Mouse (Mus musculus) heart, embryonic 14.5 days (tissue): Measurements from ENCODE around the gene Ptpn4. TPM values are rescaled to one million over a fixed set of nuclear protein-coding genes. Genes with fewer than 3 reads are reported as not detected.

ENCODE experiments used
- ATAC-seq: fragments of 200-750 bp; cut with Nextera tagmentation; 2 replicates; pipeline ENCODE4 v1.8.0; 2017; ENCODE audit warnings: low read depth, moderate TSS enrichment; ENCODE audit not compliant: insufficient number of reproducible peaks, insufficient read depth, low FRiP score
- H3K27ac ChIP-seq, 2 experiments: fragments of 200-500 bp in 1 of 2; fragments of 300-500 bp in 1 of 2; sonication (generic) in 1 of 2; replicated peaks in 1 of 2; 2 replicates each; pipeline ENCODE4 v1.5.1; 2012 to 2014; ENCODE audit warnings: low read depth in 2 of 2, low read length in 2 of 2, control low read depth in 1 of 2, mild to moderate bottlenecking in 1 of 2, mixed read lengths in 1 of 2; ENCODE audit not compliant: control insufficient read depth in 1 of 2, insufficient read depth in 1 of 2
- H3K27me3 ChIP-seq: fragments of 300-500 bp; sonication (generic); 2 replicates; pipeline ENCODE4 v1.6.1; 2014; ENCODE audit warnings: mild to moderate bottlenecking, low read length, control low read depth; ENCODE audit not compliant: control insufficient read depth, insufficient read depth
- H3K36me3 ChIP-seq: fragments of 300-500 bp; sonication (generic); 2 replicates; pipeline ENCODE4 v1.6.1; 2014; ENCODE audit warnings: mild to moderate bottlenecking, control low read depth, low read length, mixed read lengths; ENCODE audit not compliant: control insufficient read depth, insufficient read depth
- H3K4me1 ChIP-seq, 2 experiments: fragments of 200-500 bp in 1 of 2; fragments of 300-500 bp in 1 of 2; sonication (generic) in 1 of 2; 2 replicates each; pipeline ENCODE4 v1.6.1; 2012 to 2014; ENCODE audit warnings: low read length in 2 of 2, control low read depth in 1 of 2, mixed read lengths in 1 of 2; ENCODE audit not compliant: control insufficient read depth in 2 of 2, insufficient read depth in 2 of 2
- H3K4me2 ChIP-seq: fragments of 300-500 bp; sonication (generic); 2 replicates; pipeline ENCODE4 v1.6.1; 2014; ENCODE audit warnings: mild to moderate bottlenecking, low read length
- H3K4me3 ChIP-seq, 2 experiments: fragments of 200-500 bp in 1 of 2; fragments of 300-500 bp in 1 of 2; sonication (generic) in 1 of 2; 2 replicates each; pipeline ENCODE4 v1.5.1; 2012 to 2014; ENCODE audit warnings: low read length in 2 of 2, mild to moderate bottlenecking in 2 of 2, control low read depth in 1 of 2, low read depth in 1 of 2, moderate library complexity in 1 of 2; ENCODE audit not compliant: control insufficient read depth in 1 of 2, insufficient read depth in 1 of 2
- H3K9ac ChIP-seq: fragments of 300-500 bp; sonication (generic); 2 replicates; pipeline ENCODE4 v1.6.1; 2014; ENCODE audit warnings: mild to moderate bottlenecking, low read length
- H3K9me3 ChIP-seq: fragments of 300-500 bp; sonication (generic); 2 replicates; pipeline ENCODE4 v1.6.1; 2016; ENCODE audit warnings: low read length, control low read depth; ENCODE audit not compliant: control insufficient read depth
- WGBS: fragments of 180-500 bp; shearing (Covaris S2); extraction: QIAGEN DNeasy Blood & Tissue Kit; methylation state at CpG from one replicate; pipeline ENCODE4 v1.1.7; 2014; 5-methylcytosine and 5-hydroxymethylcytosine counted together
- polyA plus RNA-seq: library from polyadenylated mRNA; unstranded; fragments of >200 nt; fragmentation: Nextera tagmentation; extraction: Ambion mirVana; gene quantifications from 2 replicates; pipeline ENCODE4 v1.2.1, GENCODE M21; 2014

Ptpn4 gene
- polyA plus RNA-seq, 1 experiment from 2014 or later, result 7.5 TPM

DNA sequence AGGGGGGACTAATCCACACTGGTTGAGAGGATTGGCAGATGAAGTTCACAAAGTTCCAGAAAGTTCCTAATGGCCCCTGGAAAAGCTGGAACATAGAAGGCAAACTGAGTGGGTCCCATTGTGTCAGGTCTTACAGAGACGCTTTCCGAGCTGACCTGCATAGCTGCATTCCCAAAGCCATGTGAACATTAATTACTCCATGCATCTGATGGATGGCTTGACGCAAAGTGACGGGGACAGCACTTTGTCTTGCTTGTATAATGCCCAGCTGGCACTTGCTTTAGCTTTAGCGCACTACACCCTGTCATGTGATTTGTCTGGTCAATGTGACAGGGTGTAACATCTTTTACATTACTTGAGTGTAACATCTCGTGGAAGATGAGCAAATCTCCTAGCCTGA lies 27.9 kb upstream of the Ptpn4 start:
- no peaks in the 10 kb centered on the region for H3K27me3 ChIP-seq
- WGBS, result 80% methylated on average over 6 of the region's 6 CpGs
- no peak for ATAC-seq
- no peak overlapping the region for H3K9ac ChIP-seq
- H3K27ac ChIP-seq, result no peak overlapping the region
- H3K4me2 ChIP-seq, result no peak overlapping the region
- no peaks in the 10 kb centered on the region for H3K4me1 ChIP-seq
- H3K36me3 ChIP-seq, result no peaks in the 10 kb centered on the region
- H3K9me3 ChIP-seq, result no peaks in the 10 kb centered on the region
- no peak overlapping the region for H3K4me3 ChIP-seq

- no peak for ATAC-seq
- H3K27me3 ChIP-seq, result no peaks in the 10 kb centered on the region
- H3K27ac ChIP-seq, result no peak overlapping the region
- H3K4me2 ChIP-seq, result no peak overlapping the region
- no peaks in the 10 kb centered on the region for H3K9me3 ChIP-seq
- no peaks in the 10 kb centered on the region for H3K4me1 ChIP-seq
- 70% methylated on average over 7 of the region's 7 CpGs for WGBS
- H3K4me3 ChIP-seq, result no peak overlapping the region
- no peak overlapping the region for H3K9ac ChIP-seq
- H3K36me3 ChIP-seq, result no peaks in the 10 kb centered on the region
Observed at GRCm38 (mm10) chr1:119863507-119864296, 26.3 kb upstream of the Ptpn4 start.

- ATAC-seq, result no peak
- Histone ChIP-seq H3K4me3 (no peak overlapping the region), H3K27me3 (no peaks in the 10 kb centered on the region), H3K9me3 (0 out of 2 replicates have a peak, but pooled peaks cover 3% of the 10 kb centered on the region), H3K4me2 (no peak overlapping the region), H3K36me3 (no peaks in the 10 kb centered on the region), H3K9ac (no peak overlapping the region), H3K4me1 (no peaks in the 10 kb centered on the region), H3K27ac (no peak overlapping the region)
- 76% methylated on average over 5 of the region's 5 CpGs for WGBS
Observed at GRCm38 (mm10) chr1:119859566-119859965, 22.2 kb upstream of the Ptpn4 start.

DNA sequence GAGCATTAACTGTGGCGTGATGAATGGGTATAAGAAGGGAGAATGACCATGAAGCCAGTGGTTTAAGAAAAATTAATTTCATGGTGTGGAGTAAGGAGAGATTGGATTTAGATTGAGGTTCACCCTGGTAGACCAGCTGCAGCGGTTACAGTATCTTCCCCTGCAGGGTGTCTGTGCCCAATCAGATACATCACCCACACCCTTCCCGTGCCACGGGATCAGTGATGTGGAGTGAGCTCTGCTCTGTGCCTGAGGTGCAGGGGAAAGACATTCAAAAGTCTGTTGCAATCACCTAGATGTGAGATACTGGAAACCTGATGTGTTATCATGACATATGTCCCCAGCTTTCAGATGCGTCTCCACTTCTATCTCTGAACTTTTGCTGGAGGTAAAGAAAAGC lies 15.6 kb upstream of the Ptpn4 start:
- Histone ChIP-seq H3K4me2 (no peak overlapping the region), H3K36me3 (no peaks in the 10 kb centered on the region), H3K4me1 (no peaks in the 10 kb centered on the region), H3K27ac (no peak overlapping the region), H3K9me3 (0 out of 2 replicates have a peak, but pooled peaks cover 2% of the 10 kb centered on the region), H3K27me3 (no peaks in the 10 kb centered on the region), H3K4me3 (no peak overlapping the region), H3K9ac (no peak overlapping the region)
- WGBS, result 78% methylated on average over 5 of the region's 5 CpGs
- ATAC-seq, result no peak

- ATAC-seq, result no peak
- H3K4me3 ChIP-seq, result no peak overlapping the region
- 76% methylated on average over 4 of the region's 4 CpGs for WGBS
- no peaks in the 10 kb centered on the region for H3K27me3 ChIP-seq
- H3K27ac ChIP-seq, result no peak overlapping the region
- H3K36me3 ChIP-seq, result no peaks in the 10 kb centered on the region
- no peak overlapping the region for H3K9ac ChIP-seq
- no peaks in the 10 kb centered on the region for H3K9me3 ChIP-seq
- H3K4me2 ChIP-seq, result no peak overlapping the region
- H3K4me1 ChIP-seq, result no peaks in the 10 kb centered on the region
Observed at GRCm38 (mm10) chr1:119852339-119852738, 14.9 kb upstream of the Ptpn4 start.

DNA sequence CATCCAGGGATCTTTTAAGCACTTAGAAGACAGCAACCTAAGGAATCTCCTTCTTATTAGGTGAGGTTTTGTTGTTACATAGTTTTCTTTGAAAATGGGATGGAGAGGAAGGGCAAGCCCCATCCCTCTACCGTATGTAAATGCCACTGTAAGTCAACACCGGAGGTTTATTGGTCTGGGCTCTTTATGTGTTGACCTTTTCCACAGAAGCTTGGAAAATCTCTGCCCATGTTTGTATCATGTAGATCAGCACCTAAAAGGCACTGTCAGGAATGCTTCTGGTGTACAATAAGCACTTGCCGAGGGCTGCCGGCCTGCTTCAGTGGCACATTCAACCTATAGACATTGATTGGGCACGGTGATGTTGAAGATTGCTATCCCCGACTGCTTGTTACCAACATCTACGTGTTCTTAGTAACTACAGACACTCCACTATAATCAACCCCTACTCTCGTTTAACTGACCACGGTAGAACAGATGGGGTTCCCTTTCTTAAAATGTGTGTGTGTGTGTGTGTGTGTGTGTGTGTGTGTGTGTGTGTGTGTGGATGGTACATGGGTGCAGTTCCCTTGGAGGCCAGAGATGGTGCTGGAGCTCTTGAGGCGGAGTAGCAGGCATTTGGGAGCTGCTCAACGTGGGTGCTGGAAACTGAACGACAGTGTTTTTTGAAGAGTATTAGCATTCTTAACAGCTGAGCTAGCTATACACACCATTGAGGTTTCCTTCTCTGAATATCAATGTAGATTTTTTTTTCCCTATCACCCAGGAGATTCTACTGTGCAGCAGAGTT lies 11.9 kb upstream of the Ptpn4 start:
- Histone ChIP-seq H3K4me1 (no peaks in the 10 kb centered on the region), H3K36me3 (no peaks in the 10 kb centered on the region), H3K27me3 (no peaks in the 10 kb centered on the region), H3K4me2 (no peak overlapping the region), H3K9me3 (no peaks in the 10 kb centered on the region), H3K9ac (no peak overlapping the region), H3K27ac (no peak overlapping the region), H3K4me3 (no peak overlapping the region)
- 91% methylated on average over 12 of the region's 12 CpGs for WGBS
- ATAC-seq, result no peak

- no peak overlapping the region for H3K4me2 ChIP-seq
- ATAC-seq, result no peak
- WGBS, result 57% methylated on average over 4 of the region's 4 CpGs
Observed at GRCm38 (mm10) chr1:119845321-119845720, 7.9 kb upstream of the Ptpn4 start.

More at GRCm38 (mm10) chr1:119845321-119845720, 7.9 kb upstream of the Ptpn4 start:
- Histone ChIP-seq H3K36me3 (no peaks in the 10 kb centered on the region), H3K9ac (no peak overlapping the region), H3K9me3 (no peaks in the 10 kb centered on the region), H3K27ac (no peak overlapping the region), H3K27me3 (no peaks in the 10 kb centered on the region), H3K4me3 (no peak overlapping the region), H3K4me1 (no peaks in the 10 kb centered on the region)
